Mouse (Mus musculus): ENCODE results near the gene Mov10. TPM values are rescaled to one million over a fixed set of nuclear protein-coding genes. Genes with fewer than 3 reads are reported as not detected.

Mov10 gene
- polyA plus RNA-seq, 1 experiment, result 1.5 TPM

Other genes starting within 250 kb of the Mov10 start
- 185 and 208 TPM in 2 replicates for gene Slc16a1, start 179.9 kb downstream of the Mov10 start, polyA plus RNA-seq (2012; ENCODE audit: insufficient read depth, insufficient read length, missing spikeins)
- gene Ppm1j, start 37.5 kb downstream of the Mov10 start, polyA plus RNA-seq (2012; ENCODE audit: insufficient read depth, insufficient read length, missing spikeins), result not detected in 2 replicates
- gene Fam19a3, start 36.7 kb downstream of the Mov10 start, polyA plus RNA-seq (2012; ENCODE audit: insufficient read depth, insufficient read length, missing spikeins), result 0.24 and 0.25 TPM in 2 replicates
- gene Rhoc, start 30.2 kb downstream of the Mov10 start, polyA plus RNA-seq (2012; ENCODE audit: insufficient read depth, insufficient read length, missing spikeins), result 42.7 and 56.0 TPM in 2 replicates
- gene St7l, start 45.4 kb upstream of the Mov10 start, polyA plus RNA-seq (2012; ENCODE audit: insufficient read depth, insufficient read length, missing spikeins), result 26.4 and 30.7 TPM in 2 replicates
- 70.0 and 83.3 TPM in 2 replicates for gene Capza1, start 45.9 kb upstream of the Mov10 start, polyA plus RNA-seq (2012; ENCODE audit: insufficient read depth, insufficient read length, missing spikeins)
- gene Wnt2b, start 143.4 kb upstream of the Mov10 start, polyA plus RNA-seq (2012; ENCODE audit: insufficient read depth, insufficient read length, missing spikeins), result not detected in 2 replicates
- gene Cttnbp2nl, start 234.6 kb upstream of the Mov10 start, polyA plus RNA-seq (2012; ENCODE audit: insufficient read depth, insufficient read length, missing spikeins), result 6.3 and 10.6 TPM in 2 replicates
- not detected in 2 replicates for gene 4930564D02Rik, start 248.3 kb upstream of the Mov10 start, polyA plus RNA-seq (2012; ENCODE audit: insufficient read depth, insufficient read length, missing spikeins)

All from brown adipose tissue, adult 24 weeks (tissue).